ENCODE assay signal across 27 mouse cellular contexts in genomic region chr14:35574489-35574888, GRCm38 (mm10).
A peak's percentile ranks its signal among the peaks of the same experiment; 100 is the strongest.
DNase-seq lines count a peak whose midpoint lies in the region; ATAC-seq and TF ChIP-seq lines count a peak whose summit lies in the region.
"Had no signal": no experiment of that assay in that cellular context is flagged by ENCODE, and none has a peak within 500 bp of the region (broad histone marks: within the 10 kb centered on the region; RNA-seq: fewer than 3 reads in every experiment).

No protein-coding gene starts in this region.

- no peak overlapping the region for H3K4me3 ChIP-seq in midbrain, postnatal 0 days (ENCODE audit: low read depth, low read length)
- H3K4me3 ChIP-seq: embryonic facial prominence, embryonic 13.5 days; embryonic facial prominence, embryonic 15.5 days; erythroblast, embryonic 14.5 days; forebrain, embryonic 10.5 days; forebrain, embryonic 12.5 days had no signal

- no peak overlapping the region for H3K27ac ChIP-seq in midbrain, postnatal 0 days (ENCODE audit: low read depth, low read length)
- H3K27ac ChIP-seq: embryonic facial prominence, embryonic 13.5 days; embryonic facial prominence, embryonic 15.5 days; forebrain, embryonic 10.5 days; forebrain, embryonic 12.5 days had no signal

- WGBS in midbrain, postnatal 0 days, result 77% methylated on average over 2 of the region's 2 CpGs

- no peak overlapping the region for H3K4me2 ChIP-seq in midbrain, postnatal 0 days (ENCODE audit: low read depth, low read length, poor library complexity, severe bottlenecking)
- H3K4me2 ChIP-seq: embryonic facial prominence, embryonic 13.5 days; embryonic facial prominence, embryonic 15.5 days; forebrain, embryonic 12.5 days had no signal

- ATAC-seq in midbrain, postnatal 0 days (ENCODE audit: low FRiP score), result no peak
- ATAC-seq: CD4-positive, CD25-positive, alpha-beta regulatory T cell, adult 4 months; forebrain, embryonic 14.5 days; forebrain, embryonic 16.5 days had no signal

- no peaks in the 10 kb centered on the region for H3K9me3 ChIP-seq in midbrain, postnatal 0 days (ENCODE audit: low read length)
- H3K9me3 ChIP-seq: embryonic facial prominence, embryonic 13.5 days; embryonic facial prominence, embryonic 15.5 days; forebrain, embryonic 10.5 days; forebrain, embryonic 12.5 days had no signal

- TF ChIP-seq CTCF in midbrain, postnatal 0 days (IDR thresholded peaks at IDR 0.05), result no peak

- H3K9ac ChIP-seq in midbrain, postnatal 0 days (replicated peaks; ENCODE audit: low read length, poor library complexity, severe bottlenecking), result no peak overlapping the region
- H3K9ac ChIP-seq: embryonic facial prominence, embryonic 13.5 days; embryonic facial prominence, embryonic 15.5 days; forebrain, embryonic 12.5 days had no signal

- DNase-seq in heart, adult 11 months, result peak; percentile 53
- DNase-seq in heart, adult 8-10 months (ENCODE audit: low spot score), result no peak
- DNase-seq in Muller cell, postnatal 12 days (ENCODE audit: inconsistent ontology term), result peak; percentile 31
- DNase-seq in ZHBTc4 (ENCODE audit: low read depth, low spot score), result peak; percentile 22
- DNase-seq in testis, postnatal 10 days (ENCODE audit: low spot score), result no peak
- DNase-seq in midbrain, postnatal 0 days (ENCODE audit: low spot score), result no peak
- DNase-seq: adrenal gland, adult 2 months; adrenal gland, postnatal 10 days; adrenal gland, postnatal 25 days; B cell, adult 2 months; cerebellum, adult 11 months; cerebellum, adult 18-20 months; cerebellum, adult 8-10 months; cerebellum, adult 9-11 months; cerebellum, postnatal 14 days; cerebellum, postnatal 36 days; embryo, embryonic 11 days had no signal

- no peaks in the 10 kb centered on the region for H3K27me3 ChIP-seq in midbrain, postnatal 0 days (ENCODE audit: insufficient read depth, low read length)
- H3K27me3 ChIP-seq: CH12.LX; embryonic facial prominence, embryonic 13.5 days; embryonic facial prominence, embryonic 15.5 days; forebrain, embryonic 12.5 days had no signal

- no peaks in the 10 kb centered on the region for H3K4me1 ChIP-seq in midbrain, postnatal 0 days (ENCODE audit: insufficient read depth, low read length)
- H3K4me1 ChIP-seq: embryonic facial prominence, embryonic 13.5 days; embryonic facial prominence, embryonic 15.5 days; forebrain, embryonic 12.5 days had no signal

- no peaks in the 10 kb centered on the region for H3K36me3 ChIP-seq in midbrain, postnatal 0 days (ENCODE audit: insufficient read depth, low read length)
- H3K36me3 ChIP-seq: embryonic facial prominence, embryonic 13.5 days; embryonic facial prominence, embryonic 15.5 days; forebrain, embryonic 10.5 days; forebrain, embryonic 12.5 days; G1E had no signal

Comparison
In these comparisons a context has a peak if more than half of its experiments do, and no peak if none do; other contexts are left out.
1. DNase-seq: peak in heart, adult 11 months (single experiment), Muller cell, postnatal 12 days (single experiment) and ZHBTc4 (single experiment); none in heart, adult 8-10 months (single experiment), testis, postnatal 10 days (single experiment) and midbrain, postnatal 0 days (single experiment).